Mouse (Mus musculus) cerebellum, adult 18-20 months (tissue): Measurements from ENCODE around the gene Aldh3b2.
A peak's percentile ranks its signal among the peaks of the same experiment; 100 is the strongest.

Source experiments
- DNase-seq, 2 experiments: peaks; one replicate each; pipeline ENCODE4 v3.0.0; 2021

The Aldh3b2 gene

DNA sequence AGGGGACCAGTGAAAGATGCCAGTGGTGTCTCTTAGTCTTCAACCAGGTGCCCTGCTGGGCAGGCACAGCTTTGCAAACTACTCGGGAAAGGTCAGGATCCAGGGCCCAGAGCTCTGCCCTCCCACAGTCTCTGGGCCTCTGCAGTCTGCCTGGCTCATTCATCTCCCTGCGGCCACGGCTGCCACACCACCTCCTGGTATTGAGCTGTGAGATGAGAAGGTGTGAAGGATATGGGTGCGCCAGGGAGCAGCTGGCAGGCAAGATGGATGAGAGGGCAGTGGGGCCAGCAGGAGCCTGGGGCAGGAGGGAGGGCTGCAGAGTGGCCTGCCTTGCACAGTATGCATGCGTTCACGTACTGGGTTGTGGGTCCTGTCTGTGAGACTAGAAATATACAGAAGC, 18.7 kb downstream of the Aldh3b2 start:
- DNase-seq = no peak

DNA sequence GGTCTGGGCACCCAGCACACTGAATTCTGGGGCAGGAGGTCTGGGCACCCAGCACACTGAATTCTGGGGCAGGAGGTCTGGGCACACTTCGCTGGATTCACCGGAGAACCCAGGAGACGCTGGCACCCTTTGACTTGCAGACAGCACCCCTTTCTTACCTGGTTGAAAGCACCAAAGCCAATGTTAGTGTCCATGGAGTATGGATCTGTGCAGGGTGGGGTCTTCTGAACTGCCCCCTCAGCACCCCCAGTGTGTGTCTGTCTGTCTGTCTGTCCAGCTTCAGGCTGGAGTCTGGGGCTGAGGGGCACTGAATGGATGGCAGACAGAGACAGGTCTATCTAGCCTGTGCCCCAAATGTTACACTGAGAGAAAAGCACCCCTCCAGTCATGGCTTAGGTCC, 19.4 kb downstream of the Aldh3b2 start:
- DNase-seq = no peak

DNA sequence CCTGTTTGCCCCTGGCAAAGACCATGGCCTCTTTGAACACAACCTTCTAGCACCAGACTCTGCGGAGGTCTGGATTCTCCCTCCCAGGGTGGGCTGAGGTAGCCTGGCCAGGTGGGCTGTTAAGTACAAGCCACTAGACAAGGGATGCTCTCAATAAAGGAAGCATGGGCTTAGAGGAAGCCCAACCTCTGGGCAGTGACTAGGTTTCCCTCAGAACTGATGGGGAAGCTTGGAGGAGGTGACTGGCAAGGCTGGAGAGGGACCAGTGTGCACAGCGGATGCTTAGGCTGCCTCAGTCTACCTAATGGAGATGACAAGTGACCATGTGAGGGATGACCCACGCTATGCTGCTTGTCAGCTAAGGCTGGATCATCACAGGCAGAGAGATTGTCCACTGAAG, 19.8 kb downstream of the Aldh3b2 start:
- DNase-seq = no peak

DNA sequence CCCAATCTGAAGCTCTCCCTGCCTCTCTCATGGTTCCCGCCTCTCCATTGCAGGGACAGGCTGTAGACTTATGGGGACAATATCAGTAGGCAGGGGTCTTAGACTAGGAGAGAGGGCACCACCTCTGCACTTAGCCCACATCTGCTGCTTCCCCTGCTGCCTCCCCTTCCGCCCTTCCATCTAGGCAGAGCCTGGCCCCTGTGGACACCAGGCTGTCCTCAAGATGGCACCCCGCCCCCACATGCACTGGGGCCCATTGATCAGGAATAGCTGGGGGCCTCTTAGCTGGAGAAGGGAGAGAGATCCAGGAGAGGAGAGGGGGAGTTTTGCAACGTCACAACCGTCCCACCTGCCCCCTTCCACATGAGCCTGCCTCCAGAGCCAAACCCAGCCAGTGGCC, 20.3 kb downstream of the Aldh3b2 start, which contains the start of gene Tbx10:
Gene Tbx10 (plus strand): TSS at position 337 of the 400 bp plus-strand sequence.
- no peak for DNase-seq

DNA sequence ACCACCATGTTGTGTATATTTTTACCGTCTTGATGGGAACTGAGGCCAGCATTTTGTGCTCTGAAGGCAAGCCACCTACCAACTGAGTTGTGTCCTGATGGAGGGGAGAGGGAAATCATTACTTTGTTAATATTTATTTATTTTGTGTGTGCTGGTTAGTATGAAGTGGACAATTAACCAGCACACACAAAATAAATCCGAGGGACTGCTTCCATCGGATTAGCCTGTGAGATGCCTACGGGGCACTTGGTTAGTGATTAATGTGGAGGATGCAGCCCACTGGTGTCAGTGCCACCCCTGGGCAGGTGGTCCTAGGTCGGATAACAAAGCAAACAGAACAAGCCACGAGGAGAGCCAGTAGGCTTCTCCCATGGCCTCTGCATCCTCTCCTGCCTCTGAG, 22.8 kb downstream of the Aldh3b2 start:
- no peak for DNase-seq

DNA sequence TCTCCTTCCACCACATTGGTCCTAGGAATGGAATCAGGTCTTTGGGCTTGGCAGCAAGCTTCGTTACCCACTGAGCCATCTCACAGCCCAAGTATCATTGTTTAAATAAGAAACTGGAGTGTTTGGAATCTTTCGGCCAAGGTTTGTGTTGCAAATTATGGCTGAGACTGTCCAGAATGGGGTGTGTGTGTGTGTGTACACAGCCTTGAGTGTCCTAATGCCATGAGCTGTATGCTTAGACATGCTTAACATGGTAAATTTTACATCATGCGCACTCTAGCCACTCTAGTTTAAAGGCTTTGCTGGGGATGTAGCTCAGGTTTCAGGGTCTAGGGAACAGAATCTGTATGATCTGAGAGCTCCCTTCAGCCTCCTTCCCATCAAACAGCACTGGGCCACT, 23.4 kb downstream of the Aldh3b2 start:
- no peak for DNase-seq

DNA sequence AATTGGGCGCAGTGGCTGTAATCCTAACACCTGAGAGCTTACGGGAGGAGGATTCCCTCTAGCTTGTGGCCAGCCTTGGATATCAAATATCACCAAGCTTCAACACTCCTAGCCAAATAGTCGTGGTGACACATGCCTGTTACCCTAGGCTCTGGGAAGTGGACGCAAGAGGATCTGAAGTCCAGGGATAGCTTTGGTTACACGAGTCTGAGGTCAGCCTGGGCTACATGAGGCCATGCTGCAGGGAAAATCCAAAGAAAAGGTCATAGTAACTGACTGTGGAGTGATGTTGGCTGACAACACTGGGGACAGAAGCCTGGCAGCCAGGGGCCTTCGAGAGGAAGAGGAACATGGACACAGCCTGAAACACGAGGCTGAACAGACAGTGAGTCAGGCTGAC, 24.0 kb downstream of the Aldh3b2 start:
- DNase-seq = no peak

DNA sequence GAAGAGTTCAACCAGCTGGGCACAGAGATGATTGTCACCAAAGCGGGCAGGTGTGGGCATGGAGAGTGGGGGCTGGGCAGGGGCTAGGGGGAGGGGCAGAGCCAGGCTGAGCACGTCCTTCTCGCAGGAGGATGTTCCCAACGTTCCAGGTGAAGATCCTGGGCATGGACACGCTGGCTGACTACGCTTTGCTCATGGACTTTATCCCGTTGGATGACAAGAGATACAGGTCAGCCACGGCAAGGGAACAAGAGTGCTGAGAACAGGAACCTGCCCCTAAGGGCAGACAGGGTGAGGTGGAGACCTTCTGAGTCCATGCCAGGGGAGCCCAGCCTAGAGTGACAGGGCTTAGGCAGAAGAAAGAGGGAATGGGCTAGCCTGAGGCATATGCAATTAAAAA, 24.6 kb downstream of the Aldh3b2 start:
- DNase-seq = no peak

DNA sequence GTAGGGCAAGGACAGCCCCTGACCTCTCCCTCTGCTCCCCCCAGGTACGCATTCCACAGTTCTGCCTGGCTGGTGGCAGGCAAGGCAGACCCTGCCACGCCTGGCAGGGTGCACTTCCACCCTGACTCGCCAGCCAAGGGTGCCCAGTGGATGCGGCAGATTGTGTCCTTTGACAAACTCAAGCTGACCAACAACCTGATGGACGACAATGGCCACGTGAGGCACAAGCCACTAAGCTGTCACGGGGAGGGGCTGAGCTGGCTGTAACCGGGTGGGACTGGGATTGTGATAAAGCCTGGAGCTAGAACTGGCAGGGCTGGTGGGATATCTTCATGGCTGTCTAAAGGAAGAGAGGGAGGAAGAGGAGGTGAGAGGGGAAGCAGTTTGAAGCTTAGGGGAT, 25.1 kb downstream of the Aldh3b2 start:
- DNase-seq = no peak

DNA sequence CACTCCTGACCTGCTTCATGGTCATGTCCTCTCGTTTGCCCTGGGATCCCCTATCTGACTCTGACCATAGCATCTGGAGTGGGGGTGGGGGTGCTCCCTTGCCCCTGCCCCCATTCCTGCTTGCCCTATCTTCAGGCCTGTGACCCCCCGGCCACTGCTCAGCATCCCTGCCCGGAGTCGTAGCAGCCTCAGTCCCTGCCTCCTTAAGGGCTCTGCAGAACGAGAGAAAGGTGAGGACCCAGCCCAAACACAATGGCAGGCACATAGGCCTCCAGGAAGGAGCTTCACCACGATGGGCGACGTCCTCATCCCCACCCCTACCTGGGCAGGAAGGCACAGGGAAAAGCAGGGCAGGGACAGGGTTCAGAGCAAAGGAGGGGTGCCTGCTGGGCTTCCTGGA, 26.2 kb downstream of the Aldh3b2 start:
- no peak for DNase-seq

DNA sequence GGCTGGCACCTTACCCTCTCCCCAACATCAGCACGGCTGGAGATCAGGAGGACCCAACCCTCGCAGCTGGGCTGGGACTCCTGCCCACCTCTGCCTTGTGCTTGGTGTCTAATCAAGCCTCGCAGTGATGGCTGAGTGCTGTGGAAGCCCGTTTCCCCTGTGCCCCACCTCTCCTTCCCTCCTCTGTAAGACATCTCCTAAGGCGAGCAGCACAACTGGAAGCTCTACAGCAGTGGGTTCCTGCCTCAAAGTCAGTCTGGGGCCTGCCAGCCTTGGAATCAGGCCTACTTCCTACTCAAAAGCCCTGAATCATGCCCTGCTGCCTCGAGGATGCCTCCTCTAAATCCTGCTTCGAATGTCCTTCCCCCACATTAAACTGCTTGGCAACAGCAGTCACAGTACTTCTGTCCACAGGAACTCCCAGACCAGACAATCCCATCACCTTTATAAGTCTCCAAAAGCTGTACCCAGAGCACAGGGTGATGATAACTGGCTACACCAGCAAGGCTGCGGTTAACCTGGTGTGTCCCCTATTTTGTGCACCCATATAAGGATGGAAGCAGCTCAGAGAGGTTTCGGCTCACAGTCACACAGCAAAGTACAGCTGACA, 27.1 kb downstream of the Aldh3b2 start:
- DNase-seq = no peak

DNA sequence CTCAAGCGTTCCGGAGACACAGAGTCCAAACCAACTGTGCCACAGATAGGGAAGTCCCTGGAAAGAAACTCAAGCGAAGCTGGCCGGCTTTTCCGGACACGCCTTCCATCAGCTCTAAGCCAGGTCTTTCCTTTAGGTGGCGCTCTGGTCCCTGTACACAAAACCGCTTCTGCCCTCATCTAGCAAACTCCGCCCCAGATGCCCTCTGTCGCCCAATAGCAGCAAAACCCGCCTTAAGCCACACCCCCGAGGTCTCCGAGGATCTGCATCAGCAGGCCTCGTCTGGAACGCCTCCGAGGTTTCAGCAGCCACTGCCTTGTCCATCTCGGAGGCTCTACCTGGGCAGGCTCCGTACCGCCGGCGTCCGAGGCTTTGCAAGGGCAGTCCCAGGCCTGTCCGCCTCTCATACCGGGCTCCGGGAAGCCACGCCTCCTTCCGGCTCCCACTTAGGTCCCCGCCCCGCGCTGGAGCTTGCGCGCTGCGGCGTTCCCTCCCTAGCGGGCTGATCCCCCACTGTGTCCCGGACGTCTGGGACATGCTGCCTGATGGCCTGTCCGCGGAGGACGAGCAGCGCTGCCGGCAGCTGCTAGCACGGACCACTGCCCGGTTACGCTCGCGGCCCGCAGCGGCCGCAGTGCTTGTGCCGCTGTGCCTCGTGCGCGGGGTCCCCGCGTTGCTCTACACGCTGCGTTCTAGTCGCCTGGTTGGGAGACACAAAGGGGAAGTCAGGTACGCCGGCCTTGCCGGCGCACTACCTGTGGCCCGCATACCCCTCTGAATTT, 28.2 kb downstream of the Aldh3b2 start, which contains the start of the genes Nudt8 and Gm49405:
Gene Nudt8 (plus strand): TSS at position 462 of the 782 bp plus-strand sequence.
Gene Gm49405 (plus strand): TSS at position 508 of the 782 bp plus-strand sequence.
- peak; percentile 95 to 99 for DNase-seq

DNA sequence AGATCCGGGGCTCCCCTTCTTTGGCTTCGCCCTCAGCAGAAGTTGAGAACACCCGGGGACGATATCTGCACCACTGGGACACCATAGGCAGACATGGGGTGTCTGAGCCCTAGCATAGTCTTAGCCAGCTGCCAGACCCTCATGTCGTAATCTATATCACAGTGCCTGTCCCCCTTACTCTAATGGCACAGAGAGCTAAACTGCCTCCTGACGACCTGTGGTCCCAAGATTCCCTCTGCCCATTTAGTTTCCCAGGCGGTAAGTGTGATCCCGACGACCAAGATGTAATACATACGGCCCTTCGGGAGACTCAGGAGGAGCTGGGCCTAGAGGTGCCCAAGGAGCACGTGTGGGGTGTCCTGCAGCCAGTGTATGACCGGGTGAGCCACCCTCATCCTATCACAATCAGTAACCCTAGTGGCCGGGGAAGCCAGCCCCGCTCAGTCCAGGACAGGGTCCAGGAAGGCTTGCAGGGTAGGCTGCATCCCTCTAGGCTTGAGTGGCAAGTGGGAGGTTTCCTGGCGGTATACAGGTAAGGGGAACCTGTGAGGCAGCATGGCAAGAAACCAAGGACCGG, 28.9 kb downstream of the Aldh3b2 start:
- peak in 1 of 2 experiments; percentile 36 for DNase-seq

DNA sequence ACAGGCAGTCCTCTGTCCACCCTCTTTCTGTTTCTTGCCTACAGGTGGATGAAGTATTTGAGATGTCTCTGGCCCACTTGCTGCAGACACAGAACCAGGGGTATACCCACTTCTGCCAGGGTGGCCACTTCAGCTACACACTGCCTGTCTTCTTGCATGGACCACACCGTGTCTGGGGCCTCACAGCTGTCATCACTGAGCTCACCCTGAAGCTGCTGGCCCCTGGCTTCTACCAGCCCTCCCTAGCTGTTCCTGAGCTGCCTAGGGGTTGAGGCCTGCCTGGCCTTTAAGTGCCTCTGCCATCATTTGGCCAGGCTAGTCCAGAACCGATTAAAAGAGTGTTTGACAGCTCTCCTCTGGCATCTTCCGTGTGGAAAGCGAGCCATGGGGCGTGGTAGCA, 29.6 kb downstream of the Aldh3b2 start:
- DNase-seq = no peak

DNA sequence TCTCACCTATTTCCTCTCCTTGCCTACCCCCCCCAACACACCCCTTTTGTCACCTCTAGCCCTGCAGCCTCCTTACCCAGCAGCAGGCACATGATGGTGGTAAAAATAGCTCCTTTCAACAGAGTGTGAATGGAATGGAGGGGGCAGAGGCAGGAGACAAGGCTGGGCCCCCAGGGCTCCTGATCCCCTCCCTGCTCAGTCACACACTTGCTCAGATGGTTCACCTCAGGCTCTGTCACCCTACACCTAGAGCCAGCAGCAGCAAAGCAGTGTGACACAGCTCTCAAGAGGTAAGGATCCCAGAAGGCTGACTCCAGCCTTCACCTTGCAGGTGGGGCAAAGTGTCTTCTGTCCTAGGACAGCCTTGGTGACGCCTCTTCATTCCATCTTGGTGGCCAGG, 31.0 kb downstream of the Aldh3b2 start, which contains the start of gene Doc2g:
Gene Doc2g (plus strand): TSS at position 202 of the 400 bp plus-strand sequence.
- no peak for DNase-seq

DNA sequence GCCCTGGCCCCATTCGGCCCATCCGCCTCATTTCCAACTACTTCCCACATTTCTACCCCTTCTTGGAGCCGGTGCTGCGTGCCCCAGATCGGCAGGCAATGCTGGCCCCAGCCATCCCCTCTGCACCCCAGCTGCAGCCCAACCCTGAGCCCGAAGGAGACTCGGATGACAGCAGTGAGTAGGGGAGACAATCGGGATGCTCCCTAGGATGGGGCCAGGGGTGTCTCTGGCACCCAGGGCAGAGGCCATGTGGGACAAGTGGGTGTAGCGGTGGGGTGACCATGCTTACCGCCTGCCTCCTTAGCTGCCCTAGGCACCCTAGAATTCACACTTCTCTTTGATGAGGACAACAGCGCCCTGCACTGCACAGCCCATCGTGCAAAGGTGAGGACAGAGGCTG, 31.5 kb downstream of the Aldh3b2 start:
- no peak for DNase-seq

DNA sequence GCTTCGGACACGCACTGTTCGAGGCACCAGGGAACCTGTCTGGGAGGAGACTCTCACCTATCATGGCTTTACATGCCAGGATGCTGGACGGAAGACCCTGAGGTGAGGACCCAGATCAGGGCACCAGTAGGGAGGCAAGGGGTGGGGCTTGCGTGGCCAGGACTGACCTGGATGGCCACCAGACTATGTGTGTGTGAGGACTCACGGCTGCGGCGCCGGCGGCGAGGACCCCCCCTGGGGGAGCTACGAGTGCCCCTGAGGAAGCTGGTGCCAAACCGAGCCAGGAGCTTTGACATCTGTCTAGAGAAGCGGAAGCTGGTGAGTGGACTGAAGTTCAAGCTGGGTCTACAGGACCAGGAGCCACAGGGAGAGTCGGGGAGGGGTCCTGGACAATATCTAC, 32.2 kb downstream of the Aldh3b2 start:
- DNase-seq = no peak

DNA sequence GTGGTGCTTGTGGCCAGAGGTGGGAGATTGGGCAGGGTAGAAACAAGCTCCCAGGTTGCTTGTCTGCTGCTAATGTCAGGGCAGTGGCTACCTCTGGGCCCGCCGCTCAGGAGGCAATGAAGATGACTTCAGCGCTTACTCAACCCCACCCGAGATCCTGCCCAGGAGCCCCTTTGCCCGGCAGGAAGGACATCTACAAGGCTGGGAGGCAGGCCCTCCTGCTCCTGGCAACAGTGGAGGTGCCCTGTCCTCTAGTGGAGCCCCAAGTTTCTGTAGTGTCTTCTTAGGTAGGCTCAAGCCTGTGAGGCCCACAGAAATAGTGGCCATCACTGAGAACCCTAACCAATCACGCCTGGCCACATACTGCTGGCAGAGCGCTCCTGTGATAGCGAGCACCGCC, 33.0 kb downstream of the Aldh3b2 start:
- DNase-seq = no peak

DNA sequence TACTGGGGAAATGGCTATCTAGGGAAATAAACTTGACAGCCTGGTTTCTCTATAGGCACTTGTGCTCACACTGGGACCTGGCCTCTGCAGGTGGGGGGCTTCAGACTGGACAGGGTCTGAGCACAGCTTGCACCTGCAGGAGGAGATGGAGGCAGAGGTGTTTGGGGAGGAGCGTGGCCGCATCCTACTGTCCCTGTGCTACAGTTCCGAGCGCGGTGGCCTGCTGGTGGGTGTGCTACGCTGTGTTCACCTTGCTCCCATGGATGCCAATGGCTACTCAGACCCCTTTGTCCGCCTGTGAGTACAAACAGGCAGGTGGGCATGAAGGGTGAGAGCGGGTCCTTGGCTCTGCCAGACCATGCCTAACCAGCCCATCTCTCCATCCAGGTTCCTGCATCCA, 33.8 kb downstream of the Aldh3b2 start:
- DNase-seq = no peak

DNA sequence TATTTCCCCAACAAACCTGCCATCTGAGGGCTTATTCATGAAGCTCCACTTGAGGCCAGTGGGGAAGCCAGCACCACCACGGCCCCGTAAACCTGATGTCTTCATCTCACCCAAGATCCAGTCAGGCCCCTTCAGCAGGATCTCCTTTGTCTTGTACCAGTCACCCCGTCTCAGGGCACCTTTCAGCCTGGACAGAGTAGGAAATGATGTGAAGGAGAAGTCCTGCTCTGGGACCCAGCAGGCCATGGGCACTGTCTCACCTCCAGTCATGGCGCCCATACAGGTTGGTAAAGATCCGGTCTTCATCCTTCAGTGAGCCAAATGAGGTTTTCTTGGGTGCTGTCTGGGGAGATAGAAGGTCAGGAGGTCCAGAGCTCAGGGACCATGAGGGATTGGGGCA, 39.0 kb downstream of the Aldh3b2 start:
- no peak for DNase-seq

DNA sequence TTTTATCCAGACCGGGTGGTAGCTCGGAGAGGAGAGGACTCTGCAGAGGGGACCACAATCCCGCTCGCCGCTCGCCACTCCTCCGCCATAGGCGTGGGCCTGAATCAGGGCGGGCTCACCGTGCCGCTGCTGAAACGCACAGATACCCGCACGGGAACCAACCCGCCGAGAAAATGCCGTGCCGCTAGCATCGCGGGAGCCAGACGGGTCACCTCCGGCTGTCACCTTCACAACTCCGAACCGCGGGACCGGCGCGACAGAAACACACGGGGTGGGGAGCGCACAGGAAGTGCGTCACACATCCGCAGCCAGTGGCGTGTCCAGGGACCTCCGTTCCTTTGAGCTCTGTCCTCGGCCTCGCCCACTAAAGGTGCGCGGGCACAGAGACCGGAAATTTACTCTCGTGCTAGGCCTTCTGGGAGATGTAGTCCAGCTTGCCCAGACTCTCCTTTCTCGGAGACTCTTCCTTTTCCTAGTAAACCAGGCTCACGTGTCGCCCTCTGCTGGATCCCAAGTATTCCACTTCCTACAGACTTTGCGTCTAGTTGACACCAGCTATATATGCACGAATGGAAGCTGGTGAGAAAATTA, 40.4 kb downstream of the Aldh3b2 start, which contains the start of gene Ndufv1:
Gene Ndufv1 (minus strand): TSS at position 375 of the 591 bp plus-strand sequence.
- peak; percentile 94 to 99 for DNase-seq

DNA sequence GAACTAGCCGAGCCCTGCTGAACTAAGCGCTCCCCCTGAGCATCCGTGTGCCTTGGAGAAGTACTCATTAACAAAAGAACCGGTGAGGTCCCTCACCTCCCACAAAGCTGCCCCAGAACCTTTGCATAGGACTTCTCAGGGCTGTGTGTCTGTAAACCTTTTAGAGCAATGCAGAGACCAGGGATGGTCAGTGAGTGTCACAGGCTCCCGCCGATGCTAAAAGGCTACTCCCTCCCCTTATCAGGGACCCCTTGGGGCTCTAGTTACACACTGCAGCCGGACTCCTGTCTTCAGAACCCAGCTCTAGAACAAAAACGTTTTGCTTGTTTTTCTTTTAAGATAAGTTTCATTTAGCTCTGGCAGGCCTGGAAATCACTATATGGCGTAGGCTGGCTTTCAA, 40.9 kb downstream of the Aldh3b2 start:
- DNase-seq = no peak

DNA sequence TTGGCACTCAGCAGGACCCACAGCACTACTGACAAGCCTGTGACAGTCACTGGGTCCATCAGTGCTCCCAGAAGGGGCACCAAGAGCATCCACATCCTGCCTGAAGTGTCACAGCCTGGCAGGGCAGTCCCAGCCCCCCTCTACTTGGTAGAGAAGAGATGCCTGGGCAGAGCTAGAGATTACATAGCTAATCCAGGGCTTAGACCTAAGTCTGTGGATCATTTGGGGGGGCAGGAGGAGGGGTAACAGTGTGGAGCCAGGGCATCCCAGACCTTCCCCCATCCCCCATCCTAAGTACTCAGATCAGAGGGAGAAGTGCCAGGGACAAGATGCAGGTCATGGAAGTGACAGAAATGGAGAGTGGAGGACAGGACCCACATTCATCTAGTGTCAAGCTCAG, 42.7 kb downstream of the Aldh3b2 start:
- DNase-seq = no peak

DNA sequence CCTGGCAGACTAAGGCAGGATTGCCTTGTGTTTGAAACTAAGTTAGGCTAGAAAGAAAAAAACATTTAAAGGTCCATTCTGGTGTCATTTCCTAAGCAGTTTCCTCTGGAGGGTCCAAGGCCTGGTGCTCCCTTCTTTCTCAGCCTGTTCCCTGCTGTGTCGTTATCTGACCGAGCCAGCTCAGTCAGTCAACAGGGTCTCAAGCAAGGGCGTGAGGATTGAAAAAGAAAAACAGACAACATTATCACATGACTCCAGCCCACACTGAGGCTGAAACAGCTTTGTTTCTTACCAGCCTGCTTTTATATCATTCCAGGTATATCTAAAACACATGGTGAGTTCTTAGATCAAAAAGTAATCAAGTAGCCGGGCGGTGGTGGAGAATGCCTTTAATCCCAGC, 43.5 kb downstream of the Aldh3b2 start:
- no peak for DNase-seq
